Mouse (Mus musculus): ENCODE measurements around the gene Nfatc2ip. TPM values are rescaled to one million over a fixed set of nuclear protein-coding genes. Genes with fewer than 3 reads are reported as not detected.

Gene Nfatc2ip
- polyA plus RNA-seq, 1 experiment from 2014 or later = 1.5 TPM

GRCm38 (mm10) chr7:126363038-126363437, 33.5 kb downstream of the Nfatc2ip start:
- no peak overlapping the region for H3K27ac ChIP-seq (ENCODE audit: low read depth)
- no peaks in the 10 kb centered on the region for H3K4me1 ChIP-seq (ENCODE audit: insufficient read depth)
- H3K9me3 ChIP-seq (ENCODE audit: low read length) = no peaks in the 10 kb centered on the region
- H3K36me3 ChIP-seq (replicated peaks; ENCODE audit: insufficient read depth, low read length) = no peaks in the 10 kb centered on the region
- H3K4me3 ChIP-seq (ENCODE audit: low read depth, low read length) = no peak overlapping the region
- no peak overlapping the region for H3K9ac ChIP-seq (replicated peaks)
- TF ChIP-seq EP300 (IDR thresholded peaks at IDR 0.05; ENCODE audit: low read depth) (no peak), CTCF (IDR thresholded peaks at IDR 0.05; ENCODE audit: low read depth) (no peak)
- no peak overlapping the region for H3K4me2 ChIP-seq (ENCODE audit: low read depth, low read length)
- H3K27me3 ChIP-seq (ENCODE audit: insufficient read depth, low read length) = no peaks in the 10 kb centered on the region
- no peak for ATAC-seq
- no peak for DNase-seq
- WGBS (ENCODE audit: insufficient replicate concordance) = 54% methylated on average over 6 of the region's 6 CpGs

GRCm38 (mm10) chr7:126359049-126359448, 37.5 kb downstream of the Nfatc2ip start:
- Histone ChIP-seq H3K4me3 (ENCODE audit: low read depth, low read length) (no peak overlapping the region), H3K27ac (ENCODE audit: low read depth) (no peak overlapping the region), H3K4me2 (ENCODE audit: low read depth, low read length) (no peak overlapping the region; the same call in 1 of the 2 replicates), H3K9ac (replicated peaks) (no peak overlapping the region), H3K4me1 (ENCODE audit: insufficient read depth) (peaks cover 14% of the 10 kb centered on the region), H3K36me3 (replicated peaks; ENCODE audit: insufficient read depth, low read length) (no peaks in the 10 kb centered on the region), H3K27me3 (ENCODE audit: insufficient read depth, low read length) (no peaks in the 10 kb centered on the region), H3K9me3 (ENCODE audit: low read length) (no peaks in the 10 kb centered on the region)
- no peak for TF ChIP-seq EP300 (IDR thresholded peaks at IDR 0.05; ENCODE audit: low read depth)
- no peak for TF ChIP-seq CTCF (IDR thresholded peaks at IDR 0.05; ENCODE audit: low read depth)
- ATAC-seq = no peak
- DNase-seq = no peak
- WGBS (ENCODE audit: insufficient replicate concordance) = 72% methylated on average over 13 of the region's 13 CpGs

GRCm38 (mm10) chr7:126358413-126358812, 38.1 kb downstream of the Nfatc2ip start:
- ATAC-seq (no peak), DNase-seq (no peak)
- Histone ChIP-seq H3K4me3 (ENCODE audit: low read depth, low read length) (no peak overlapping the region), H3K9me3 (ENCODE audit: low read length) (no peaks in the 10 kb centered on the region), H3K27ac (ENCODE audit: low read depth) (no peak overlapping the region), H3K9ac (replicated peaks) (no peak overlapping the region), H3K27me3 (ENCODE audit: insufficient read depth, low read length) (no peaks in the 10 kb centered on the region), H3K4me1 (ENCODE audit: insufficient read depth) (peaks cover 14% of the 10 kb centered on the region), H3K36me3 (replicated peaks; ENCODE audit: insufficient read depth, low read length) (no peaks in the 10 kb centered on the region), H3K4me2 (ENCODE audit: low read depth, low read length) (no peak overlapping the region)
- 85% methylated on average over 9 of the region's 9 CpGs for WGBS (ENCODE audit: insufficient replicate concordance)
- no peak for TF ChIP-seq EP300 (IDR thresholded peaks at IDR 0.05; ENCODE audit: low read depth)
- no peak for TF ChIP-seq CTCF (IDR thresholded peaks at IDR 0.05; ENCODE audit: low read depth)

GRCm38 (mm10) chr7:126357838-126358237, 38.7 kb downstream of the Nfatc2ip start:
- no peak overlapping the region for H3K9ac ChIP-seq (replicated peaks)
- no peaks in the 10 kb centered on the region for H3K27me3 ChIP-seq (ENCODE audit: insufficient read depth, low read length)
- DNase-seq (no peak), ATAC-seq (no peak)
- no peak overlapping the region for H3K4me3 ChIP-seq (ENCODE audit: low read depth, low read length)
- no peaks in the 10 kb centered on the region for H3K9me3 ChIP-seq (ENCODE audit: low read length)
- no peak overlapping the region for H3K4me2 ChIP-seq (ENCODE audit: low read depth, low read length)
- no peaks in the 10 kb centered on the region for H3K36me3 ChIP-seq (replicated peaks; ENCODE audit: insufficient read depth, low read length)
- H3K4me1 ChIP-seq (ENCODE audit: insufficient read depth) = peaks cover 14% of the 10 kb centered on the region
- 83% methylated on average over 6 of the region's 6 CpGs for WGBS (ENCODE audit: insufficient replicate concordance)
- no peak for TF ChIP-seq EP300 (IDR thresholded peaks at IDR 0.05; ENCODE audit: low read depth)
- no peak for TF ChIP-seq CTCF (IDR thresholded peaks at IDR 0.05; ENCODE audit: low read depth)
- no peak overlapping the region for H3K27ac ChIP-seq (ENCODE audit: low read depth)

GRCm38 (mm10) chr7:126356793-126357591, 39.5 kb downstream of the Nfatc2ip start:
- Histone ChIP-seq H3K4me3 (ENCODE audit: low read depth, low read length) (no peak overlapping the region), H3K9me3 (ENCODE audit: low read length) (no peaks in the 10 kb centered on the region), H3K4me2 (ENCODE audit: low read depth, low read length) (peak overlapping the region; percentile 53), H3K4me1 (ENCODE audit: insufficient read depth) (peaks cover 14% of the 10 kb centered on the region), H3K36me3 (replicated peaks; ENCODE audit: insufficient read depth, low read length) (no peaks in the 10 kb centered on the region), H3K9ac (replicated peaks) (no peak overlapping the region), H3K27ac (ENCODE audit: low read depth) (peak overlapping the region; percentile 22; the same call in 1 of the 2 replicates), H3K27me3 (ENCODE audit: insufficient read depth, low read length) (no peaks in the 10 kb centered on the region)
- TF ChIP-seq EP300 (IDR thresholded peaks at IDR 0.05; ENCODE audit: low read depth) (peak; percentile 58; the same call in 1 of the 2 replicates), CTCF (IDR thresholded peaks at IDR 0.05; ENCODE audit: low read depth) (no peak)
- WGBS (ENCODE audit: insufficient replicate concordance) = 25% methylated on average over 7 of the region's 7 CpGs
- DNase-seq = peak; percentile 28
- ATAC-seq = peak; percentile 81

- no peak overlapping the region for H3K9ac ChIP-seq (replicated peaks)
- WGBS (ENCODE audit: insufficient replicate concordance) = 59% methylated on average over 5 of the region's 5 CpGs
- no peak overlapping the region for H3K4me3 ChIP-seq (ENCODE audit: low read depth, low read length)
- DNase-seq = no peak
- H3K4me1 ChIP-seq (ENCODE audit: insufficient read depth) = peaks cover 14% of the 10 kb centered on the region
- no peaks in the 10 kb centered on the region for H3K27me3 ChIP-seq (ENCODE audit: insufficient read depth, low read length)
- H3K9me3 ChIP-seq (ENCODE audit: low read length) = no peaks in the 10 kb centered on the region
- TF ChIP-seq CTCF (IDR thresholded peaks at IDR 0.05; ENCODE audit: low read depth) = no peak
- TF ChIP-seq EP300 (IDR thresholded peaks at IDR 0.05; ENCODE audit: low read depth) = no peak
- no peak for ATAC-seq
- H3K27ac ChIP-seq (ENCODE audit: low read depth) = no peak overlapping the region; the same call in 1 of the 2 replicates
- no peak overlapping the region for H3K4me2 ChIP-seq (ENCODE audit: low read depth, low read length)
- no peaks in the 10 kb centered on the region for H3K36me3 ChIP-seq (replicated peaks; ENCODE audit: insufficient read depth, low read length)
Observed at GRCm38 (mm10) chr7:126355847-126356597, 40.5 kb downstream of the Nfatc2ip start.

Measured in liver, postnatal 0 days (tissue).